Mouse (Mus musculus) hindbrain, embryonic 15.5 days (tissue): ENCODE data around the gene Il7r. TPM values are rescaled to one million over a fixed set of nuclear protein-coding genes. Genes with fewer than 3 reads are reported as not detected.

Source experiments
- ATAC-seq: fragments of 200-750 bp; cut with Nextera tagmentation; 2 replicates; pipeline ENCODE4 v1.8.0; 2017; ENCODE audit warnings: low read depth, moderate number of reproducible peaks, moderate TSS enrichment; ENCODE audit not compliant: low FRiP score
- H3K27ac ChIP-seq: fragments of 300-500 bp; sonication (generic); replicated peaks from 2 replicates; pipeline ENCODE4 v1.5.1; 2015; ENCODE audit warnings: mild to moderate bottlenecking, inconsistent platforms
- H3K27me3 ChIP-seq: fragments of 300-500 bp; sonication (generic); 2 replicates; pipeline ENCODE4 v1.6.1; 2015; ENCODE audit warnings: control low read depth, inconsistent platforms
- H3K36me3 ChIP-seq: fragments of 300-500 bp; sonication (generic); 2 replicates; pipeline ENCODE4 v1.6.1; 2015; ENCODE audit warnings: control low read depth, inconsistent platforms
- H3K4me1 ChIP-seq: fragments of 300-500 bp; sonication (generic); replicated peaks from 2 replicates; pipeline ENCODE4 v1.6.1; 2015; ENCODE audit warnings: control low read depth, inconsistent platforms
- H3K4me2 ChIP-seq: fragments of 300-500 bp; sonication (generic); 2 replicates; pipeline ENCODE4 v1.6.1; 2015; ENCODE audit warnings: moderate library complexity, mild to moderate bottlenecking, inconsistent platforms
- H3K4me3 ChIP-seq: fragments of 300-500 bp; sonication (generic); 2 replicates; pipeline ENCODE4 v1.5.1; 2015; ENCODE audit warnings: mild to moderate bottlenecking, inconsistent platforms
- H3K9ac ChIP-seq: fragments of 300-500 bp; sonication (generic); 2 replicates; pipeline ENCODE4 v1.6.1; 2015; ENCODE audit warnings: inconsistent platforms
- H3K9me3 ChIP-seq: fragments of 300-500 bp; sonication (generic); 2 replicates; pipeline ENCODE4 v1.6.1; 2016; ENCODE audit warnings: control low read depth, inconsistent platforms
- WGBS: fragments of 180-500 bp; shearing (Covaris S2); methylation state at CpG from one replicate; pipeline ENCODE4 v1.1.7; 2015; 5-methylcytosine and 5-hydroxymethylcytosine counted together
- polyA plus RNA-seq: library from polyadenylated mRNA; unstranded; fragments of >200 nt; fragmentation: Nextera tagmentation; extraction: Ambion mirVana; gene quantifications from 2 replicates; pipeline ENCODE4 v1.2.1, GENCODE M21; 2015

The Il7r gene
- polyA plus RNA-seq, 1 experiment from 2014 or later = 0.08 TPM

DNA sequence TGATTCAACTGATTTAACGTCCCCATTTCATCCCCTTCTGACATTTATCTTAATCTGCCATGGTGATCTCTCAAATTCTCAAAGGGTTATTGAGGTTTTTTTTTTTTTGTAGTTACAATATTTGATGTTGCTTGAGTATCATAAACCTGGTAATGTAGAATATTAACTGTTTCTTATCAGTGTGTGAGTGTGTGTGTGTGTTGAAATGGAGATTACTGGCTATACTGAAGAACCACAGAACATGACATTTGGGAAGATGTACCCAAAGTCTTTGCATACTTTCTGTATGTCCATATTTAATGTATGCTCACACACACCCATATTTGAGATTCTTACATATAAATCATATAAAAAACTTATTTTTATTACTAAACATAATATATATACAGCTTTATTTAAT, 65.9 kb downstream of the Il7r start:
- no peak for ATAC-seq
- no peaks in the 10 kb centered on the region for H3K27me3 ChIP-seq
- H3K9ac ChIP-seq = no peak overlapping the region
- H3K36me3 ChIP-seq = no peaks in the 10 kb centered on the region
- no peak overlapping the region for H3K4me3 ChIP-seq
- no peak overlapping the region for H3K27ac ChIP-seq
- no peaks in the 10 kb centered on the region for H3K4me1 ChIP-seq
- 29% methylated on average over 1 of the region's 1 CpGs for WGBS
- H3K4me2 ChIP-seq = no peak overlapping the region
- H3K9me3 ChIP-seq = no peaks in the 10 kb centered on the region

DNA sequence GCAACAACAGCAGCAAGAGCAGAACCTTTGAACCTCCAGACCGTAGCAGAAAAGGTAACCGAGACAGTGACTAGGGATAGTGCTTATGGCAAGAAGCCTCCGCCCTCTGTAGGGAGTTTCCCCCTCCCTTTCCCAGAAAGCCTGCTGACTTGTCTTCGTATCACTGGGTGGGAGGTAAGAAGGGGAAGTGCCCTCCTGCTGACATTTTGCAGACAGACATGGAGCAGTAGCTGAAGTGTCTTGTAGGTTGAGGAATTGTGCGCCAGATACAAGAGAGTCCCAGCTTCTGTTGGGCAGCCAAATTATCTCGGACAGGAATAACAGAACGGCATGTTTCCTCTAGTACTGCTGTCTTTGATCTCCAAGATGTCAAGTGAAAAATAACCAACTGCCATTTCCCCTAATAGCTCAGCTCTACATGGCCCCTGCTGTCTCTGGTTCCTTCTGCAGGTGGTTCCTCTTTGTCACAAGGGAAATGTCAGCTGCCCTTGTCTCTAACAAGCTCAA, 66.4 kb downstream of the Il7r start:
- Histone ChIP-seq H3K9ac (no peak overlapping the region), H3K4me3 (no peak overlapping the region), H3K9me3 (no peaks in the 10 kb centered on the region), H3K4me2 (no peak overlapping the region), H3K27ac (no peak overlapping the region), H3K27me3 (no peaks in the 10 kb centered on the region), H3K36me3 (no peaks in the 10 kb centered on the region), H3K4me1 (no peaks in the 10 kb centered on the region)
- WGBS = 71% methylated on average over 7 of the region's 7 CpGs
- ATAC-seq = peak; percentile 27; the same call in 1 of the 2 replicates

Other genes starting within 250 kb of the Il7r start
- not detected in 2 replicates for gene Ugt3a2, start 194.6 kb downstream of the Il7r start, polyA plus RNA-seq
- 5.3 and 5.8 TPM in 2 replicates for gene Capsl, start 94.1 kb downstream of the Il7r start, polyA plus RNA-seq
- gene Spef2, start 218.7 kb upstream of the Il7r start, polyA plus RNA-seq = 1.9 and 2.1 TPM in 2 replicates